Mouse (Mus musculus) megakaryocyte, embryonic 14.5 days (primary cell): ENCODE data around the gene Skida1. TPM values are rescaled to one million over a fixed set of nuclear protein-coding genes. Genes with fewer than 3 reads are reported as not detected.

Experiments
- H3K27me3 ChIP-seq: replicated peaks from 2 replicates; pipeline ENCODE3; 2012; ENCODE audit warnings: inconsistent platforms
- H3K36me3 ChIP-seq: replicated peaks from 2 replicates; pipeline ENCODE3; 2012; ENCODE audit warnings: low read length, inconsistent platforms, mixed read lengths
- H3K4me1 ChIP-seq: 2 replicates; pipeline ENCODE4 v1.6.1; 2012; ENCODE audit warnings: inconsistent platforms
- H3K4me3 ChIP-seq: replicated peaks from 2 replicates; pipeline ENCODE3; 2012; ENCODE audit warnings: moderate library complexity, mild to moderate bottlenecking, inconsistent platforms
- H3K9me3 ChIP-seq: 2 replicates; pipeline ENCODE4 v1.6.1; 2012; ENCODE audit warnings: inconsistent platforms
- FLI1 ChIP-seq: IDR thresholded peaks from 2 replicates; pipeline ENCODE4 v1.6.1; 2012; ENCODE audit warnings: low read length, inconsistent platforms, mixed read lengths
- GATA1 ChIP-seq: IDR thresholded peaks from 3 replicates; pipeline ENCODE4 v1.6.1; 2012; ENCODE audit warnings: mixed read lengths, low read length, inconsistent platforms, borderline replicate concordance
- polyA plus RNA-seq: library from polyadenylated mRNA; stranded (reverse); fragments of >175 nt; gene quantifications from 2 replicates; pipeline ENCODE4 v1.2.3, GENCODE M21; 2012; ENCODE audit warnings: low replicate concordance; ENCODE audit not compliant: insufficient read depth

Gene Skida1
- polyA plus RNA-seq, 1 experiment, result 0.04 TPM

DNA sequence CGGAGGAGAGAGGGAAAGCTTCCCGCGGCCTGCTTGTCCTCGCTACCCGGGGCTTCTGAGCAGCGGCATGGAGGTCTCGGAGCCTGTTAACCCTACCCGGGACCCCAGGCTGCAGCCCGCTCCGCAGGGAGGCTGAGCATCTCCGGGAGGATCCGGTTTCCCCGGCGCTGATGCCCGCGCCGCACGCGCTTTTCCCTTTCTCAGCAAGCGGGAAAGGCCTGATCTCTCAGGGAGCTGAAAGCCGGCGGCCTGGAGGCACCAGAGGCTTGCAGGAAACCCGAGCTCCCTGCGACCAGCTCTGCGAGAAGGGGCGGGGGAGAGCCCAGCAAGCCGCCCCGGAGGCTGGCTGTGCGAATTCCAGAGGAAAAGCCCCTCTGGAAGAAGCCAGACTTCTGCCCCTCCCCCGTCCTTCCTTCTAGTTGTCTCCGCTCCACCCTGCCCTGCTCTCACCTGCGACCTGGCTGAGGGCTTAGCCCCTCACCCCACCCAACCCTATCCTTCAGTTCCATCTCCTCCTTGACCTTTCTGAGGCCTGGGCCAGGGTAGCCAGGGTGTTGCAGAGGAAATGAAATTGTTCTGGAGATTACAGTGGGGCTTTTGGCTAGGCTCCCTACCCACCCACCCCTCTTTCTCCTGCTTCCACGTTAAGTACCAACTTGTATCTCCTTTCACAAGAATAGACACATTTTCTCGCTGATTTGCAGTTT lies 16.9 kb downstream of the Skida1 start:
- Histone ChIP-seq H3K9me3 (no peaks in the 10 kb centered on the region), H3K27me3 (peaks cover 57% of the 10 kb centered on the region), H3K4me1 (peaks cover 32% of the 10 kb centered on the region), H3K36me3 (no peaks in the 10 kb centered on the region), H3K4me3 (peak overlapping the region; percentile 70)
- TF ChIP-seq GATA1, result no peak
- no peak for TF ChIP-seq FLI1

DNA sequence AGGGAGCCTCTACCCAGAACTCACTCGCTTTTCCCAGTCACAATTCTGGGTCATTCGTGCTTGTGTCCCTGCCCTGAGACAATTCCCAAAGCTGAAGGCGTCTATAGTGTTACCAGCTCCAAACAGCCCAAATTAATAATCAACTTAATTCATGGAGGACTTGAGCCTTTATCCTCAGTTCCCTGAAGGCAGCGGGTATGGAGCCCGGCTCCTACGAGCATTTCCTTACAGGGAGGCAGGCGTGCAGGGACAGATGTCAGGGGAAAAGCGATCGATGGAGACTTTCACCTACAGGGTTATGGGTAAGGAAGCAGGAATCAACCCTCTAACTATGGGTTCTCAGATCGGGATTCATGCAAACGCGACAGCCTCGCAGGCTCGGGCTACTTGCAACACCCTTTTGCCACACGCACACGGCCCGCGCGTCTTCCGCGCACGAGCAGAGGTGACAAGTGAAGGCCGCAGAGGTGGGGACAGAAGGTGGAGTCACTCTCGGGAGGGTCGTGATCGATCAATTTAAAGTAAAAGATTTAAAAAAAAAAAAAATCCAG lies 17.5 kb downstream of the Skida1 start:
- Histone ChIP-seq H3K36me3 (no peaks in the 10 kb centered on the region), H3K27me3 (peaks cover 58% of the 10 kb centered on the region), H3K4me1 (peaks cover 35% of the 10 kb centered on the region), H3K9me3 (no peaks in the 10 kb centered on the region), H3K4me3 (peak overlapping the region; percentile 70)
- TF ChIP-seq GATA1, result no peak
- TF ChIP-seq FLI1, result no peak

DNA sequence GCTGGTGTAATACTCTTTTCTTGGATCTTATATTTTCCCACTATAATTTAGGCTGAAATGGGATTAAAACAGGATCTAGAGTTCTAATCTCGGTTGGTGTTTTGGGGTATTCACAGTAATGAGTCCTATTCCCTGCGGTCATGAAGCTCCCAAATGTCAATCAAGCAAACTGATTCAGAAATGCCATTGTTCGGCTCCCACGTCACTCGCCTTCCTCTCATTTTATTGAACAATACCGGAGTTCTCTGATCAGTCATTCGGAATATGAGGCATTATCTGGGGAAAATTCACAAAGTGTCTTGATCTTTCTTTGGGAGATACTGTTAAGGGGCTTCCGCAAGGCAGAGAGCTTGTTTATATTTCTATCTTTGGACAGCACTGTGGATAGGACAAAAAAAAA lies 18.3 kb downstream of the Skida1 start:
- Histone ChIP-seq H3K4me1 (peaks cover 42% of the 10 kb centered on the region), H3K9me3 (no peaks in the 10 kb centered on the region), H3K27me3 (peaks cover 66% of the 10 kb centered on the region), H3K4me3 (no peak overlapping the region), H3K36me3 (no peaks in the 10 kb centered on the region)
- no peak for TF ChIP-seq FLI1
- TF ChIP-seq GATA1, result no peak

DNA sequence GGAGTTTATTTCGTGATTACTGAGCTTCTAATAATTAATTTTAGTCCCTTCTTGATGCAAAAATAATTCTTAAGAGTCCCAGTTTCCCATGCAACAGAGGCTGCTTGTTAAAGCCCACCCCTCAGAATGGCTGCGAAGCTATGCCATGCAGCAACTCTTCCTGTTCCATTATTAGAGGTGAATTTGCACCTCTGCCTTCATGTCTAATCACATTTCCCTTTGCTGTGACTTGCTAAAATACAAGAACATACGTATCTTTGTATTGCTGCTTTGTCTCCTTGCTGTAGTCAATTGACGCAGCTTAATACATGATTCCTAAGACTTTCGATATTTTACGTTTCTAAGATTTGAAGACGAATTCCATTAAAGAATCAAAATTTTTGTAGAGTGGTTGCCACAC lies 19.2 kb downstream of the Skida1 start:
- no peak overlapping the region for H3K4me3 ChIP-seq
- peaks cover 43% of the 10 kb centered on the region for H3K4me1 ChIP-seq
- TF ChIP-seq GATA1 (no peak), FLI1 (no peak)
- no peaks in the 10 kb centered on the region for H3K36me3 ChIP-seq
- no peaks in the 10 kb centered on the region for H3K9me3 ChIP-seq
- peaks cover 68% of the 10 kb centered on the region for H3K27me3 ChIP-seq

DNA sequence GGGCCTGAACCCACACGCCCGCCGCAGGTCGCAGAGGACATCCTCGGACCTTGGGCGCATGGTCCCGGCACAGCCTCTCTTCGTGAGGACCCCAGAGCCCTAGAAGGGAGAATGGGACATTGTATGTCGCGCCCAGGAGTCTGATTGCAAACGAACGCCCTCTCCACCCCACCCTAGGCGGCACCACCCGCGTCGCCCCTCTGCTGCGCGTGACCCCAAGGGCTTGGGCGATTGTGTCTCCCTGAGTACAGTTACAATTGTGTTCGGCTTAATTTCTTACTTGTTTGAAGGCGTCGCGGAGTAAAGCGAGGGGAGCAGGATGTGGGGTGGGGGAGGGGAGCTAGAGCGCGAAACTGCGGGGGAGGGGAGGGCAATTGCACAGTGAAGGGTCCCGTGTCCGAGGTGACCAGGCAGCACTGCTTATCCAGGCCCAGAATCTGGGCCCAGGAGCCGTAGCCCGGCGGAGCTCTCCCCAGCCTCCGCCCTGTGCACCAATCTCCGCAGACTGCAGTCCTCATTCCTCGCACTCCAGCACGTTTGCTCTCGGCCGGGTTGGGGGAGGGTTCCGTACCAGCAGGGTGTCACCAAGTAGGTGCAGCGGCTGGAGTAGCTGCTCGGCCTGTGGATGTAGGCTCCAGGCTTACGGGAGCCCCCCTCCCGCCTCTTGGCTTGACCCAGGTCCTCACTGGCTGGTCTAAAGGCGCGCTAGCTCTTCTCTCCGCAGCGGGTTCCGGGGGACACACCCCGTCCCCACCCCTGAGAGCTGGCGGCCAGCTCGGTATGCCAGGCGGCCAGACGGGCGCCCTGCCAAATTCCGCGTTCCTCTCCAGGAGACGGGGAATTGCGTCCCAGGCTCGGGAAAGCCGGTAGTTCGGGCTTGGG lies 20.5 kb downstream of the Skida1 start:
- no peaks in the 10 kb centered on the region for H3K36me3 ChIP-seq
- H3K9me3 ChIP-seq, result no peaks in the 10 kb centered on the region
- peaks cover 62% of the 10 kb centered on the region for H3K27me3 ChIP-seq
- peaks cover 43% of the 10 kb centered on the region for H3K4me1 ChIP-seq
- TF ChIP-seq FLI1 (no peak), GATA1 (no peak)
- H3K4me3 ChIP-seq, result peak overlapping the region; percentile 99

DNA sequence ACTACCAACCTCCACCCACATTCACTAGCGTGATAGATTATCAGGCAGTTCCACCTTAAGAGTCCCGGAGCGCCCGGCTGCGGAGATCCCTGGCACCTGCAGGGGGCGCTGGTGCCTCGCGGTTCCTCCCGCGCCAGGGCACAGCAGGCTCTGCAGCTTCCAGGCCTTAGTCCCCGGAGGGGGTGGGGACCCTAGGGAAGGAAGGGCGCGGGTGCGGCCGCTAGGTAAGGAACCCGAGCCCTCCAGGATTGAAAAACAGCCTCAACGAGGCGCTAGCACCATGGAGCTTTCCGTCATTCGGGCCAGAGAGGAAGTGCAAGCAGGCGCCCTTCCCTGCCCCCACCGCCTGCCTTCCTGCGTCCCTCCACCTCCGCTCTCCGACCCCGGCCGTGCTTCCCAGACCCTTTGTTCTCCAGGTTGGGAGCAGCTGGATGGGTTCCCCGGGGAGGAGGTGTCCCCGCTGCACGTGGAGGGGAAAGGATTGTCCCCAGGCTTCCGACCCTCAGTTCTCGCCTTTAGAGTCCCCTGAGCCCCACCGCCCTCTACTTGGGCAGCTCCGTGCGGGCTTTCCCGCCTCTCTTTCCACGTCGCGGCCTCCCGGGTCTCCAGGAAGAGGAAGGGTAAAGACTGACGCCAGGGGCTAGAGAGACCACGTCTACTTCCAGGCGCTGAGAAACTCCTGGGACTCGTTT lies 21.3 kb downstream of the Skida1 start:
- TF ChIP-seq GATA1, result no peak
- TF ChIP-seq FLI1, result no peak
- Histone ChIP-seq H3K9me3 (no peaks in the 10 kb centered on the region), H3K27me3 (peaks cover 56% of the 10 kb centered on the region), H3K4me1 (peaks cover 43% of the 10 kb centered on the region), H3K36me3 (no peaks in the 10 kb centered on the region), H3K4me3 (peak overlapping the region; percentile 99)

DNA sequence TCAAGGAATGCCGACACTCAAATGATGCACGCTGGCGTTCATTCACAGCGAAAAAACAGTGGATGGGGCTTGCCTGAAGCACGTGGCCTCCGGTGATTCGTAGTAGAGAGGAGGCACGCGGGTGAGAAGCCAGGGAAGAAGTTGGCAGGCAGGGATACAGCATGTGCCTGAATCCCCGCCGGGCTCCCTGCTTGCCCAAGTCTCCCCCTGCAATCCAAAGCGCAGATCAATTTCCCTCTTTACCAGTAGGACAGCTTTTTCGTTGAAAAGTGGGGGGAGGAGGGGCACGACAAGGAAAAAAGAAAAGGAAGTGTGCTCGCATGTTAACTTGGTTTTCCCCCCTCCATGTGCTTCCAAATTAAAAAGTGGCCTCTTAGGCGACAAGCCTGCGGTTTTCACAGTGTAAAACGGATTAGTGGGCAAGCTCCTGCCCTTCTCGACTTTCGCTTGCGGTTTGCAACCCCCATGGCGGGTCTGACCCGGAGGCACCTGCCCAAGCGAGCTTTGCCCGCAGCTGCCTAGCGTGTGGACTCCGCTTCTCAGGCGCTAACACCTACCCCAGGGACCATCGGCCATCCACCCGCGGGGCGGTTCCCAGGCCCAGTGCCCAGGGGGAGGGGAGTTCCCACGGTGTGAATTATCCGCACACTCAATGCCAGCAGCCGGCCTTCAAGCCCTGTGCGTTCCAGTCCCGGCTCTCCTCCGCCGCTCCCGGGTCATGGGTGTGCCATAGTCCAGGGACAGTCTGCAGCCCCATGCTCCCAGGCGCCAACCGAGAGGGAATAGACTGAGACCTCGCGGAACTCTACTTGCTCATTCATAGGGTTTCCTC lies 22.5 kb downstream of the Skida1 start:
- Histone ChIP-seq H3K27me3 (peaks cover 43% of the 10 kb centered on the region), H3K4me1 (peaks cover 34% of the 10 kb centered on the region), H3K9me3 (no peaks in the 10 kb centered on the region), H3K4me3 (peak overlapping the region; percentile 99), H3K36me3 (no peaks in the 10 kb centered on the region)
- TF ChIP-seq FLI1, result no peak
- no peak for TF ChIP-seq GATA1

DNA sequence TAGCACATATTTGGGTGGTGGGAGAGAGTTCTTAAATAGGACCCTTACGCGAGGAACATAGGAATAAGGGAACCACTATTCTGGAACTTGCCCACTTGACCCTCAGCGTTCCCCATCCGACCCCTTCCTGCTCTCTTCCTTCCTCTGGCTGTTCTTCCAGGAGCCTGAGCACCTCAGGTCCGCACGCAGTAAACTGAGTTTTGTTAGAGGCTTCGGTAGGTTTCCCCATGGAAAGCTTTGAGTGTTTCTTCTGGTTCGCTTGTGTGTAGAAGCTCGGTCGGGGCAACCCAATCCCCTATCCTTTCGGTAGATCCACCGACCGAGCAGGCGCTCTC lies 23.1 kb downstream of the Skida1 start:
- peaks cover 38% of the 10 kb centered on the region for H3K27me3 ChIP-seq
- H3K4me1 ChIP-seq, result peaks cover 31% of the 10 kb centered on the region
- no peaks in the 10 kb centered on the region for H3K9me3 ChIP-seq
- H3K36me3 ChIP-seq, result no peaks in the 10 kb centered on the region
- TF ChIP-seq FLI1 (no peak), GATA1 (no peak)
- H3K4me3 ChIP-seq, result peak overlapping the region; percentile 99

DNA sequence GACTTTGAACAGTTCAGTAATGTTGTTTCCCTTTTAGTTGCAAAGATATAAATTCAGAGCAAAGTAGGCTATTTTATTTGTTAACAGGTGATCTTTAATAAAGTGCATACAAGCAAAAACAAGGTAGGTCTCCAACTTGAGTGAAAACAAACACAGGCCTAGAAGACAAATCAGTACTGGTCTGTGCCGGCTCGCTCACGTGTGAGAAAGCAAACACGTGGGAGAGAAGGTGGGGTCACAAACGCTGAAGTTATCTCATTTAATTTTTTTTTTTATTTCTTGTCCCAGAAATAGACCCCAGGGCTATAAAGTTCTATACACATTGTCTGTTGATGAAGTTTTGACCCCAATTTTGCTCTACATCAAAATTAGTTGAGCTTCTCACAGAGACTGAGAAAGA lies 23.7 kb downstream of the Skida1 start:
- TF ChIP-seq FLI1, result no peak
- no peak for TF ChIP-seq GATA1
- no peaks in the 10 kb centered on the region for H3K9me3 ChIP-seq
- H3K4me3 ChIP-seq, result no peak overlapping the region
- H3K4me1 ChIP-seq, result peaks cover 31% of the 10 kb centered on the region
- peaks cover 32% of the 10 kb centered on the region for H3K27me3 ChIP-seq
- no peaks in the 10 kb centered on the region for H3K36me3 ChIP-seq
